Comparison of ENCODE assay signal across 7 mouse cellular contexts in genomic region chr5:18916688-18917285, GRCm38 (mm10).
DNase-seq lines count a peak whose midpoint lies in the region; ATAC-seq lines count a peak whose summit lies in the region.

No protein-coding gene starts in this region.

- DNase-seq in ES-CJ7 (ENCODE audit: low read depth, low spot score): peak; percentile 89
- peak; percentile 86 for DNase-seq in ZHBTc4 (ENCODE audit: low read depth, low spot score)
- peak; percentile 61 for DNase-seq in embryo, embryonic 10.5 days (ENCODE audit: low spot score)
- DNase-seq in heart, postnatal 4 days: peak; percentile 48
- peak; percentile 41 to 72 for DNase-seq in layer of hippocampus, postnatal 25 days (ENCODE audit: extremely low spot score in 1 of 2, low spot score in 1 of 2)
- DNase-seq in ovary, postnatal 14 days (ENCODE audit: low spot score): peak; percentile 30

- no peak for ATAC-seq in megakaryocyte-erythroid progenitor cell, adult 5-6 weeks (replicated peaks; ENCODE audit: low FRiP score, low TSS enrichment, poor library complexity, severe bottlenecking)

Comparison
In these comparisons a context has a peak if more than half of its experiments do, and no peak if none do; other contexts are left out.
1. DNase-seq: peak in every context shown above with its lines; median percentile 89 in ES-CJ7; 86 in ZHBTc4; 61 in embryo, embryonic 10.5 days; 56 in layer of hippocampus, postnatal 25 days; 48 in heart, postnatal 4 days; 30 in ovary, postnatal 14 days.